Mouse (Mus musculus): ENCODE results near the gene Psma7.

The Psma7 gene

DNA sequence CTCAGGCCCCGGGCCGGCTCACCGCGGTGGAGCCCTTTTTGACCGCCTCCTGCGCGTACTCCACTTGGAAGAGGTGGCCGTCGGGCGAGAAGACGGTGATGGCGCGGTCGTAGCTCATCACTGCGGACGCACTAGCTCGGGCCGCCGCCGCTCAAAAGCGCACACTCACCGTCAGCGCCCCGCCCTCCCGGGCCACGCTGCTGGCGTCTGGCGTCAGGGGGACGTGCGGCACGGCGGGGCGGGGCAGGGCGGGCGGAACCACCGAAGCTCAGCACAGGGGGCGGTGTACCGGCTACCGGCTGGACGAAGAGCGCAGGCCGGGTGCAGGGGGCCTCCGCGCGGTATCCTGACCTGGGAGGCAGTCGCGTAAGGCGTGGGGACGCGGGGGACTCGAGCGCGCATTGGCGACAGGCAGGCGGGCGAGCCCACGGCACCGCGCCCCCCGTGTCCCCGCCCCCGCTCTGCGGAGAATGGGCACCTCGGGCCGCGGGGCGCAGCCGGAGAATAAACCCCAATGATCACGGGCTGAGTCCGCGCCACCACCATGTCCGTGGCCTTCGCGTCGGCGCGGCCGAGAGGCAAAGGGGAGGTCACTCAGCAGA lies at the start of gene Psma7, which contains the start of gene Ss18l1:
Psma7 (minus strand) TSS at position 178 of the 602 bp plus-strand sequence.
Ss18l1 (plus strand) TSS at position 254 of the 602 bp plus-strand sequence.
- peak; percentile 92 for DNase-seq (ENCODE audit: low spot score)

DNA sequence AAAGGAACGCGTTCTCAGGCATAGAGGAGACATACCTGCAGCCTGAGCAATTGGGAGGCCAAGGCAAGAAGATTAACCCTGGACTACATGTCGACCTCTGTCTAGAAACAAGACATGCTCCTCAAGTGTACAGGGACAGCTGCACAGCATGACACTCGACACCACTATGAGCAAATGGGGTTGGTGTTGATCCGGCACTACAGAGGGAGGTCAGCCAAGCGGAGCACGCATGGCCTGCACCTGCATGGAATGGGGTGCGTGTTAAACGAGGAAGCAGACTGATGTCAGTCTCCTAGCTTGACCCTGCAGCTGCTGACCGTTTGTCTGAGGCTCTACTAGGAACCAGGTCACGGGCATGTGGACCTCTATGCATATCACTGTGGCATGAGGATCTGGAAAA lies 48.1 kb upstream of the Psma7 start:
- no peak for DNase-seq (ENCODE audit: low spot score)

DNA sequence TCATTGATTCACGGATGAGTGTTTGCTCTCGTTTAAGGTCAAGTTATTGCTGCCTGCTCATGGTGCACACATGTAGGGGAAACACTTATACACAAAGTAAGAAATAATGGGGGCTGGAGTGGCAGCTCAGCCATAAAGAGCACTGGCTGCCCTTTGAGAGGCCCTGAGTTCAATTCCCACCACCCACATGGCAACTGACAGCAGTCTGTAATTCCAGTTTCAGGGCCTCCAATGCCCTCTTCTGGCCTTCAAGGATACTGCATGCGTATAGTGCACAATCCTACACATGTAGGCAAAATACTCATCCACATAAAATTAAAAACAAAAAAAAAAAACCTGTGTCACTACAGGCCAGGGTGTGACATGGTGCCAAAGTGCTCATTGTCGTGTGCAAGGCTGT lies 45.2 kb upstream of the Psma7 start:
- no peak for DNase-seq (ENCODE audit: low spot score)

DNA sequence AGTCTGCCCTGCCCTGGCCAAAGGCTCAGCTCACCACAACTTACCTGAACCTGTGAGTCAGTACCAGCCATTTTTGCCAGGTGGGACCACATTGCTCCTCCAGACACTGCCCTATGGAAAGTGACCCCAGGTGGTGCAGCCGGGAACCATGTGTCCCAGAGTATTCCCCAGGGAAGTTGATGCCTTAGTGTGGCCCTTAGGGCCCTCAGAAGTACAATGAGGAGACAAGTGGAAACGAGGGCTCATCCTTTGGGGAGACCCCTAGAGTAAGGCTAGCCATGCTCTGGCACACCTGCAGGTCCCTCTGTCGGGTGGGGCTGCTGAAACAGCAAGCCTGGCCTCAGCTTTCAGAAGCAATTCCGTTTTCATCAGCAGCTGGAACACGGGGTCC lies 44.4 kb upstream of the Psma7 start:
- DNase-seq (ENCODE audit: low spot score) = no peak

DNA sequence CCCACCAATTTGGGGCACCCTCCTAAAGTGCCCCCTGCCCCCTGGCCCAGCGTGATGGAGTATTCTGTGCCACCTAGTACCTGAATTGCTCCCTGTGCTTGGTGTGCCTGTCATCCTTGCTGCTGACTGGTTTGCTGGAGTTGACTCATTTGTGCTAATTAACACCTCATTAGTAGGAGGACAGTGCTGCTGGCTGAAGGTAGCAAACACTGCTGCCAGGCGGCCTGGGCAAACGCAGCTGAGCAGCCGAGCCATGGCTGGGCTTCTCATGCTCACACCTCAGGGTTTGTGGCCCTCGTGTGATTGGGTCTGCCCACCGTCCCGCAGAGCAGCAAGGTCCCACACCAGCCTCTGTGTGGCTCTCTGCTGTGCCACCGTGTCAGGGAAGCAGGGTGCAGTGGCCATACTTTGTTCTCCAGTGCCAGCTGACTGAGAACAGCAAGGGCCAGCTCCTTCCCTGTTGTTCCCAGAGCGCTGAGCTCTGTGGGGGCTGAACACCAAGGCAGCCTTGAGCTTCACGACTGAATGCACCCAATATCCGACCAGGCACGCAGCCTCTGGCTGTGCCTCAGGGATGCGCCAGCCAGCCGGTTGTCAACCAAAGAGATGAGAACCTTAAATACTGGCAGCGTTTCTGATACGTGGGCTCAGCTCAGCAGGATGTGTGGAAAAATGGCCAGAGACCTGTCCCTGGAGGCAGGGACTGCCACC lies 43.8 kb upstream of the Psma7 start:
- no peak for DNase-seq (ENCODE audit: low spot score)

DNA sequence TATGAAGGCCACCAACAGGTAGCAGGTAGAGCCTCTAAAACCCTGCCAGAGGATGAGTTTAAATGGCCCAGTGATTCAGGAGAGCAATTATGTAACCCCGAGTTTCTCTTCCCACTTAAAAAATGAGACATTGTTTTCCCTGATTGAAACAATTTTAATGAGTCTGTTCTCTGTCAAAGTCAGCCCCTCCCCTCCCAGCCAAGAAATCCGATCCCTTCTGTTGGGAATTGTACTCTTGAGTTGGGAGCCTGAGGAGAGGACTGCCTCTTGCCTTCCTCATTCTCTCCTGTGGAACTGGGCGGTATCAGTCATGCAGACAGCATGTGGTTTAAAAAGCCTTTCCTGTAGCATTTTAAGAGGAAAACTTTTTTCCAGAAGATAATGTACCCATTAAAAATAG lies 42.3 kb upstream of the Psma7 start:
- DNase-seq (ENCODE audit: low spot score) = no peak

DNA sequence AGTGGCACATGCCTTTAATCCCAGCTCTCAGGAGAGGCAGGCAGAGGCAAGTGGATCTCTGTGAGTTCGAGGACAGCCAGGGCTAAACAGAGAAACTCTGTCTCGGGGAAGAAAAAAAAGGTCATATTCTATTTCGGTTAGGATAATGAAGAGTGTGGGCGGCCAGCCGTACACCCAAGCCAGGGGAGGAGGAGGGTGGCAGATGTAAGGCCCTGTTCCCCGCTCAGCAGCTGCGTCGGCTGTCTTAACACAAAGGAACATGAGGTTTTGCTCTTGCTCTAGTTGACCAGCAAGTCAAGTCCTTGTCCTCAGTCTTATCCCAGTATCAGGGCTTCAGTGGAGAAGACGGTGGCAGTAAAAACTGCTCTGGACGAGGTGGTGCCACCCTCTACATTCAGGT lies 40.8 kb upstream of the Psma7 start:
- no peak for DNase-seq (ENCODE audit: low spot score)

DNA sequence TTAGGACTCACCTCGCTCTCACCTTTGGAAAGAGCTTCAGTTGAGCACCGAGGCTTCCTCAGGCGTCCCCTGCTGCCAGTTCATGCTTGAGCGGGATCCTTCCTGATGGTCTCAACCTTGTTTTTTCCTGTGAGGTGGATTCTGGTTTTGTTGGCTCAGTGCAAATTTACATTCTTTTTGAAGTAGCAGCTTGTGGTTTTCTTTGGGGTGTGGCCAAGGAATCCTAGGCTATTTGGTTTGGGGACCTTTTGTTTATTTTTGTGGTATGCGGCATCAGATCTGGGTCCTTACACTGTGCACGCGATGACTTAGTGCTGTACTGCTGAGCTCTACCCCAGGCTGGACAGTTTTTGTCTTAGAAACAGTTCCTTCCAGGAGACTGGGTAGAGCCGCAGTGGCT lies 38.4 kb upstream of the Psma7 start:
- DNase-seq (ENCODE audit: low spot score) = no peak

DNA sequence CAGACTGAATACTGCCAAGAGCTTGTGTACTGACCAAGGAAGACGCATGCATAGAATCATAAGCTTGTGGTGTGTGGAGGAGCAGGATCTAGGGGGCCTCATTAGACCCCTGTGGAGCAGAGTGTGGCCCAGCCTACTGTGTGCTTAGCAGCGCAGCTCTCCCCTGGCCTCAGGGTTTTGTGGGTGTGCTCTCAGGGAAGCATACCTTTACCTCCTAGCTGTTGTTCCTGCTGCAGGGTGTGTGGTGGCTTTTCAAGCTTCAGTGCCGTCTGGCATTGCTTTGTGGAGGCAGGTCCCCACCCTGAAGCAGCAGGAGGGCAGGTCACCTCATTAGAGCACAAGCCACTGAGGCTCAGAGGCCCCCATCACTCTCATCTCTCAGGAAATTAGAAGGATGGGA lies 35.4 kb upstream of the Psma7 start:
- no peak for DNase-seq (ENCODE audit: low spot score)

DNA sequence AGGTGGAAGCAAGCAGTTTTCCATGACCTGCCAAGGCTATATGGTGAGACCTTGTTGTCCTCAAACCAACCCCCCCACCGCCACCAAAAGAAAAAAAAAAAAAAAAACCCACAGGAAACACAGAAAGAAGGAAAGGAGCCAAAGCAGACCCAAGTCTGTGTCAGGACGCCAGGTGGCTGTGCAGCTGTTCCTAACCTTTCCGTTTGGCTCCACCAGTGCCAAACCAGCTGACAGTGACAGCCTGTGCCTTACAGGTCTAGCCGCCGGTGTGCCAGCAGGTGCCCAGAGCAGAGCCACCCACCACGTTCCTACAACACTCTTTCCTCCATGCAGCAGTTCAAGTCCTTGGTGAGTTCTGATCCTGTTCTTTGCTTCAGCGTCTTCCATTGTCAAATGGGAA lies 30.7 kb upstream of the Psma7 start:
- DNase-seq (ENCODE audit: low spot score) = no peak

DNA sequence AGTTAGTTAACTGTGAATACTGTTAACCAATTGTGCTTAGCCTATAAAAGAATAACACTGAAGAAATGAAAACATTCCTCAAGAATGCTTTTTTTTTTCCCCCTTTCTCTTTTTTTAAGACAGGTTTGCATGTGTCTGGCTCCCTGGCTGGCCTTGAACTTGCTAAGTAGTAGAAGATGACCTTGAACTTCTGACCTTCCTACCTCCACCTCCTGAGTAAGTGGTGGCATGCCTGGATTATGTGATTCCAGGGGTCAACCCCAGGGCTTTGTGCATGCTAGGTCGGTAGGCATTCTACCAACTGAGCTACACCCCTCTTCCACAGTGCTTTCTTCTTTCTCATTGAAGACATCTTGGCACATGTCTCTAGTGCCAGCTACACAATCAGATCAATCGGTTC lies 29.4 kb upstream of the Psma7 start:
- DNase-seq (ENCODE audit: low spot score) = no peak

DNA sequence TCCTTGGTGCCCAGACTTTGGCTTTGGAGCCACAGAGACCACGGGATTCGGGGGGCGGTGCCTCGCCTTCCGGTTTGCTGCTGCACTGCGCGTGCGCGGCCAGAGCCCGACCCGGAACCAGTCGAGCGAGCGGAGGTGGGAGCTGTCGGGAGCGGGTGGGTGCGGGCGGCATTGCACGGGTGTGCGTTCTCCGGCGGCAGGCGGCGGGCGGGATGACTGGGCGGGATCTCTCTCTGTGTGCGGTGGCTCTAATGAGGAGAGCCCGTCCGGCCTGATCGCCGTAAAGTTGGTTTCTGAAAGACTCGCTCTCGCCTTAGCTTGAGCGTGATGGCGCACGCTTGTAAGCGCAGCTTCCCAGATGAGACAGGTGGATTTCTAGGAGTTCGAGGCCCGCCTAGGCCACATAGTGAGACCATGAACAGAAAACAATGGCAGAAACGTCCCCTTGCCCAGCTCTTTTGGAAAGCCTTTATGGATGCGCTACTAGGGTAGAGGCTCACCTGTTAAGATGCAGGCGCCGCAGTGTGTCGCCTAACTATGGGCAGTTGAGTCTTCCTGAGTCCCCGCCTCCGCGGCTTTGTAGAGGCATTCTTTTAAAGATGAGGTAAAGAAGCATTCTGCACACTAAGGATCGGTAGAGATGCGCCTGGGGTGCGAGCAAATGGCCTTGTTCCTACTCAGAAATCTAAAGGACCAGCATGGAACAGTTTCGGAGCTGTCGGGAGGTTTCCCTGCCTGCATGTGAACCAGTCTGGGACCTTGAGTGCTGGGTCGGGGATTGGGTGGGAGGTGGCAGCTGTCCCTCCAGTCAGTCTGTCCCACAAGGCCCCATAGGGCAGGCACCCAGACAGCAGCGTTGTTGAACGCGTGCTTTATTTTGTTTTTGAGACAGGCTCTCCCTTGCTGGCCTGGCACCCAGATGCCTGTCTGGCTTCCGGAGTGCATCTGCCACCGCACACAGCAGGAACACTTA lies 28.5 kb upstream of the Psma7 start, which contains the start of gene Mtg2:
Mtg2 (plus strand) TSS at position 108 of the 973 bp plus-strand sequence.
- peak; percentile 95 for DNase-seq (ENCODE audit: low spot score)

DNA sequence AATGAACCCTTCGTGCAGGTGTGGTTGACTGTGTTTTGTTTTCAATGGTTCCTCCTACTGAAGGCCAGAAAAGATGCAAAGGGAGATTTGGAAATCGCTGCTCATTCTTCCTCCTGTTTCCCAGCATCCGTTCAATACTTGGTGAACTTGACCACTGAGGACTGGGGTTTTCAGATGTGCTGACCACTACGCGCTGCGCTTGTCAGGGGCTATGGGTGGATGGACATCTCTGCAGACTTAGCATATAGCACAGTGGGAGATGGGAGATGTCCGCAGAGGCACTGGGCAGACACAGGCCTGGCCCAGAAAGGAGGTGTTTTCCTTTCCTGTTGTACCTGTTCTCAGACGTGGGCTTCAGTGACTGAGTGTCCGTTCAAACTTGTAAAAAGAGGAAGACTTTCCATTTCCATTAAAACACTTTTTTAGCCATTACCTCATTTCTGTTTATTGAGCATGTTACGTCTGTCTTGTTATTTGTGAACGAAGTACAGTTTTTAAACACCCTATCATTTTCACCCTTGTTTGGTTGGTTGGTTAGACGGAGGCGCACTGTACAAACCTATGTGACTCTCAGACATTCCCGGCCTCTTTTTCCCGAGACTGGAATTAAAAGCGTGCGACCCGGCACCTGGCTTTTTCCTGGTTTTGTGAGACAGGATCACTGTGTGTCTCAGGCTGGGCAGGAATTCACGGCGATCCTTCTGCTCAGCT lies 27.7 kb upstream of the Psma7 start:
- no peak for DNase-seq (ENCODE audit: low spot score)

DNA sequence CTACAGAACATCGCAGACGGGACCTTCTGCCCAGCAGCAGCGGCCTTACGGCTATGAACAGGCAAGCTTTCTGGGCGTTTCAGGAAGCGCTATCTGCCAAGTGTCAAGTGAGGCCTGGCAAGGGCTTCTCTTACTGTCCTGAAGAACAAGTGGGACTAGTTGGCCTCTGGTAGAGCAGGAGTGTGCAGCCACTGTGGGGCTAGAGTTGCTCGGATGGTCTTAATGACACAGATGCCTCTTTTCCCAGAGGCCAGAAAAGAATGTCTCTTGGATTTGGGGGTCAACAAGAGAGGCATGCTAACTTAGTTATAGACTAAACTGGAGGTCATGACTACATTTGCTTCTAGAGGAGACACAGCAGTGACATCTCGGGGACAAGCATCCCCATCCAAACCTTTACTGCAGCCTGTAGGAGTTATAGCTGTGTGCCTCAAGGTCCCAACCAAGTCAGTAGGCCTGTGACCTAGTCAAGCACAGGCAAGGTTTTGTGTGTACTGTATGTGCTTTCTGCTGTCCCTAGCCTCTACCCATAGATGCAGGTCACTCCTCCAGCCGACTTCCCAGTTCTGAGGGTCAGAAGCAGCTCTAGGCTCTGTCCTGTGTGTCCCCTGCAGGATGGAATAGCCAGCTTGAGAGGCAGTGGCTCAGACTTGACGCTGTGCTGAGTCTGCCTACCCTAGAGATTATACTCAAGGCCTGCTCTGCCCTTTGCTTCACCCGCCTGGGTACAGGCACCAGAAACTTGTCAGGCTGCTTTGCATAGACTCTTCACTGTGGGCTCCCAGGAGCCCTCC lies 21.3 kb upstream of the Psma7 start:
- no peak for DNase-seq (ENCODE audit: low spot score)

DNA sequence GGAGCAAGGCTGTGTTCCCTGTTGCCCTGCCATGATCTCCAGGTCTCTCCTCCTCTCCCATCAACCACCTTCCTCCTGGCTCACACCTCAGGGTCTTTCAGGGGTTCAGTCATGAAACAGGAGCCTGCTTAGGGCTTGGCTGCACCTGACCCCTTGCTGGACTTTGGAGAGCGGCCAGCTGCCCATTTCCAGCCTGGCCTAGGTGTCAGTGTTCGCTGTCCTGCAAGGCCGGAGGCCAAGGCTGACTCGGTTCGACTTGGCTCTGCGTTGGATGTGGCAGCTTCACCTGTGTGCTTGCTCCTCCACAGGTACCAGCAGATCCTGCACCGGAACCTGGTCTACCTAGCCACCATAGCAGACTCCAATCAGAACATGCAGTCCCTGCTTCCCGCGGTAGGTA lies 10.8 kb upstream of the Psma7 start:
- DNase-seq (ENCODE audit: low spot score) = no peak

DNA sequence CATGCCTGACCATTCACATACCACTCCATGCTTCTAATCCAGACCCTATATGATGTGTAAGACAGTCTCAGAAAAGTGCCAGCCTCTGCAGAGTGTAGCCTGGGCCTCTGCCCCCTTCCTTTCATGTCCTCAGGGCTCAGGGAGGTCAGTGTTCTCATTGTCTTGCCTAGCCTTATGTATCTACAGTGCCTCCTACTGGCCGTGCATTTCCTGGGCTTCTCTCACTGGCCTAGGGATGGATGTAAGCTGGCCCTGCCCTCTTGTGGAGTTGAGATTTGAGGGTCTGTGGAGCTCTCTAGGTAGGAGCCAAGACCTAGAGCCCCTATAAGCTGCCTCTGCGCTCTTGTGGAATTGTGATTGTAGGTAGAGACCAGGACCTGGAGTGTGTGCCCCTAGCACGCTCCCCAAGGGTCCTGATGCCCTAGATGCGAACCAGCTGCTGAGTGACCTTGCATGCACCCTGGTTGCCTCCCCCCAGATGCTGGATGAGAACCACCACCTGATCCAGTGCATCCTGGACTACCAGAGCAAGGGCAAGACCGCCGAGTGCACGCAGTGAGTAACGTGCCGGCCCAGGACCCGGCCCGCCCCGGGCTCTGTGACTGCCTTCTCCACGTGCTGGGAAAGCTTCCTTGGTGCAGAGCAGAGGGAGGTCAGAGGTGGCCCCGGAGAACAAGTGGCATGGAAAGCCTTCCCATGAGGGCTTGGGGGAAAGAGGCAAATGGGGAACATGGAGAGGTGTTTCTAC lies 9.9 kb upstream of the Psma7 start:
- peak; percentile 57 for DNase-seq (ENCODE audit: low spot score)

DNA sequence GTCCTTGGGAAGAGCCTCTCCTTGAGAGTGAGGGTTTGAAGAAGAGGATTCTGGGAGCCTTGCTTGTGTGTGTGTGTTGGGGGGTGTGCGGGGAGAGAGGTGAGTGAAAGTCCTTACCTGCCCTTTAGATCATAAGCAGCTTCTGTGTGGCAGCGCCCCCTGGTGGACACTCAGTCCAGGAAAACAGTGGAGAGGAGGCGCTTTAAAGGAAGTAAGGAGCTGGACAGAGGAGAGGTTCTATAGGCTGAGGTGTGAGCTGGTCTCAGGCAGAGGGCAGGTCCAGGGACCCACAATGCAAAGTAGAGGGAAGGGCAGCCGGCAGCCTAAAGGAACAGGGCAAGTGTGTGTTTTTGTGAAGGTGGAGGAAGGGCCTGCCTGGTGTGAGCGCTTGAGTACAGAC lies 8.8 kb upstream of the Psma7 start:
- DNase-seq (ENCODE audit: low spot score) = peak; percentile 89

DNA sequence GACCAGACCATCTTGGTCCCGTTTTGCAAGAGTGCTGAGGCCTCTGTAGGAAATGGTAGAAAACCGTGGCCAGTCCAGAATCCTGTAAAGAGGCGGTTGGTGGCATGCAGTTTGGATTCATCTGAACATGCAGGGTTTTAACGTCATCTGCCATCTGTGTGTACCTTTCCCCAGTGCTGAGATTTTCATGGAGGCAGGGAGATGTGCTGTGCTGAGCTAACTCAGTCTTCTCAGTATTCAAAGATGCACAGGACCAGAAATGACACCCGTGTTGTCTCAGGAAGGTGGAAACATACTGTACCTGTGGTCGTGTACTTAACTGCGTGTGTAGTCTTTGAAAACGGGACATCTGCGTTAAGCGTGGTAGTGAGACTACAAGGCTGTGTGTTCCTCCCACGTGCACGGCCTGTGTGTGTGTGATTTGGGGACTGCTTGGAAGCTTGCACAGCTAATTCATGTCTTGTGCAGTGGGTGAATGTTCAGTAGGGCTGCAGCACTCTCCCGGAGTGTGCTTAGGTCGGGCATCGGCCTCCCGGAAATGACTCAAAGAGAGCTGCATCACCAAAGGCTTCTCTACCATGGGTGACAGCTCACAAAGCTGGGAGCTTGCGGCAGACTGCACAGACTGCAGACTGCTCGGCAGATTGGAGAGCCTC lies 5.9 kb upstream of the Psma7 start:
- DNase-seq (ENCODE audit: low spot score) = no peak

DNA sequence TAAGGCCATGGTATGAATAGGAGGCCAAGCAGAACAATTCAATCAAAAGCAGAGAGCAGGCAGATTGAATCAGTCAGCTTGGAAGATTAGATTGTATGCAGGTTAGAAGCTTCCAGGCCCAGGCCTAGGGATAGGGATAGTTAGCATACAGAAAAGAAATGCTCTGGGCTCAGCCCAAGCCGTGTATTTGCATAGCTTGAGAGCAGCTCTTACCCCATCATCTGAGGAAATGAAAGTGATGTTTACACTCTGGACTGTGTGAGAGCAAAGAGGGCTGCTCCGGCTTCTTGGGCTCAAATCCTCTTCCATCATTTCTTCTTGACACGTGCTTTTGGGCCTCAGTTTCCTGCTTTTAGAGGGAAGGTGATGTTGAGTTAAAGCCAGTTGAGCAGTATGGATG lies 5.3 kb upstream of the Psma7 start:
- no peak for DNase-seq (ENCODE audit: low spot score)

DNA sequence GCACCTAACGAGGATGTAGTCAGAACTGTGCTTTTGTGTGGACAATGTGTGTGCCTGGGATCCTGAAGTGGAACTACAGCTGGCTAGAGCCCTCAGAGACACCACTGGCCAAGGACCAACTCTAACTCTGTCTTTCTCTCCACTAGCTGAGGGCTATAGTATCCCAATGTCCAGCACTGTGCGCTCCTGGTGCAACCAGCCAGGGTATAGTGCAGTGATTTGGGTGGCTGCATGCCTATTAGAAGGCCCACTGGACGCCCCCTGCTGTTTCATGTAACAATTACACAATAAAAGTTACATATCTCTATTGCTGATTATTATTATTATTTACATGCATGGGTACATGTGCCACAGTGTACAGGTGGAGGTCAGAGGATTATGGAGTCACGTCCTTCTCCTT lies 3.0 kb upstream of the Psma7 start:
- peak; percentile 80 for DNase-seq (ENCODE audit: low spot score)

Measured in retina, embryonic 14.5 days (tissue).